Mouse (Mus musculus) forebrain, embryonic 16.5 days (tissue): ENCODE results near the gene Gaa. TPM values are rescaled to one million over a fixed set of nuclear protein-coding genes. Genes with fewer than 3 reads are reported as not detected.

Source experiments
- ATAC-seq: fragments of 200-750 bp; cut with Nextera tagmentation; 2 replicates; pipeline ENCODE4 v1.8.0; 2017; ENCODE audit warnings: mild to moderate bottlenecking, moderate library complexity
- H3K27ac ChIP-seq: fragments of 300-500 bp; sonication (generic); 2 replicates; pipeline ENCODE4 v1.5.1; 2014; ENCODE audit warnings: low read length, control low read depth
- H3K27me3 ChIP-seq: fragments of 300-500 bp; sonication (generic); replicated peaks from 2 replicates; pipeline ENCODE4 v1.6.1; 2014; ENCODE audit warnings: low read length; ENCODE audit not compliant: control insufficient read depth, insufficient read depth
- H3K36me3 ChIP-seq: fragments of 300-500 bp; sonication (generic); 2 replicates; pipeline ENCODE4 v1.6.1; 2014; ENCODE audit not compliant: control insufficient read depth, insufficient read depth
- H3K4me1 ChIP-seq: fragments of 300-500 bp; sonication (generic); replicated peaks from 2 replicates; pipeline ENCODE4 v1.6.1; 2014; ENCODE audit warnings: low read length; ENCODE audit not compliant: control insufficient read depth, insufficient read depth
- H3K4me2 ChIP-seq: fragments of 300-500 bp; sonication (generic); 2 replicates; pipeline ENCODE4 v1.6.1; 2014; ENCODE audit warnings: mild to moderate bottlenecking, low read length, control low read depth
- H3K4me3 ChIP-seq: fragments of 300-500 bp; sonication (generic); replicated peaks from 2 replicates; pipeline ENCODE4 v1.5.1; 2014; ENCODE audit warnings: mild to moderate bottlenecking, low read length, control low read depth
- H3K9ac ChIP-seq: fragments of 300-500 bp; sonication (generic); replicated peaks from 2 replicates; pipeline ENCODE4 v1.6.1; 2014; ENCODE audit warnings: low read depth, low read length, control low read depth
- H3K9me3 ChIP-seq: fragments of 300-500 bp; sonication (generic); 2 replicates; pipeline ENCODE4 v1.6.1; 2016; ENCODE audit warnings: low read length; ENCODE audit not compliant: control insufficient read depth
- WGBS: fragments of 180-500 bp; shearing (Covaris S2); extraction: QIAGEN DNeasy Blood & Tissue Kit; methylation state at CpG from one replicate; pipeline ENCODE4 v1.1.7; 2014; 5-methylcytosine and 5-hydroxymethylcytosine counted together
- polyA plus RNA-seq: library from polyadenylated mRNA; unstranded; fragments of >200 nt; fragmentation: Nextera tagmentation; extraction: Ambion mirVana; gene quantifications from 2 replicates; pipeline ENCODE4 v1.2.1, GENCODE M21; 2015

Gaa gene
- polyA plus RNA-seq, 1 experiment from 2014 or later = 69.7 TPM

GRCm38 (mm10) chr11:119297996-119298395 is 30.3 kb downstream of the Gaa start:
- Histone ChIP-seq H3K27ac (no peak overlapping the region), H3K27me3 (no peaks in the 10 kb centered on the region), H3K9ac (no peak overlapping the region), H3K4me2 (no peak overlapping the region; the same call in 1 of the 2 replicates), H3K9me3 (no peaks in the 10 kb centered on the region), H3K4me3 (no peak overlapping the region), H3K36me3 (peaks cover 35% of the 10 kb centered on the region), H3K4me1 (peaks cover 19% of the 10 kb centered on the region)
- no peak for ATAC-seq
- 91% methylated on average over 6 of the region's 6 CpGs for WGBS

- Histone ChIP-seq H3K9me3 (no peaks in the 10 kb centered on the region), H3K27me3 (no peaks in the 10 kb centered on the region), H3K4me3 (peak overlapping the region; percentile 98), H3K4me2 (peak overlapping the region; percentile 98), H3K27ac (no peak overlapping the region), H3K4me1 (peaks cover 19% of the 10 kb centered on the region), H3K9ac (peak overlapping the region; percentile 88), H3K36me3 (peaks cover 28% of the 10 kb centered on the region)
- WGBS = 10% methylated on average over 7 of the region's 7 CpGs
- no peak for ATAC-seq
Observed at GRCm38 (mm10) chr11:119298917-119299316, 31.2 kb downstream of the Gaa start.

GRCm38 (mm10) chr11:119299391-119300245 is 31.9 kb downstream of the Gaa start, which contains the start of gene Eif4a3:
TSS of gene Eif4a3 (minus strand) at chr11:119300089.
- H3K4me2 ChIP-seq = peak within 1 kb of the TSS; percentile 98
- no peaks in the 10 kb centered on the region for H3K9me3 ChIP-seq
- H3K27me3 ChIP-seq = no peaks in the 10 kb centered on the region
- peaks cover 19% of the 10 kb centered on the region for H3K4me1 ChIP-seq
- H3K9ac ChIP-seq = peak within 1 kb of the TSS; percentile 88
- H3K27ac ChIP-seq = peak within 1 kb of the TSS; percentile 99
- under 1% methylated on average over 89 of the region's 89 CpGs for WGBS
- peak; percentile 98 for ATAC-seq
- peaks cover 21% of the 10 kb centered on the region for H3K36me3 ChIP-seq
- H3K4me3 ChIP-seq = peak within 1 kb of the TSS; percentile 98

GRCm38 (mm10) chr11:119300246-119300935 is 32.7 kb downstream of the Gaa start:
- no peaks in the 10 kb centered on the region for H3K9me3 ChIP-seq
- peak overlapping the region; percentile 98 for H3K4me3 ChIP-seq
- peaks cover 19% of the 10 kb centered on the region for H3K4me1 ChIP-seq
- WGBS = 2% methylated on average over 31 of the region's 31 CpGs
- H3K36me3 ChIP-seq = peaks cover 16% of the 10 kb centered on the region
- H3K4me2 ChIP-seq = peak overlapping the region; percentile 75
- no peaks in the 10 kb centered on the region for H3K27me3 ChIP-seq
- peak overlapping the region; percentile 88 for H3K9ac ChIP-seq
- peak; percentile 86 for ATAC-seq
- H3K27ac ChIP-seq = peak overlapping the region; percentile 99

- no peak overlapping the region for H3K4me2 ChIP-seq
- no peak overlapping the region for H3K4me3 ChIP-seq
Observed at GRCm38 (mm10) chr11:119300986-119301385, 33.3 kb downstream of the Gaa start.

GRCm38 (mm10) chr11:119304904-119305712 is 37.4 kb downstream of the Gaa start:
- Histone ChIP-seq H3K4me1 (peaks cover 4% of the 10 kb centered on the region), H3K27me3 (peaks cover 2% of the 10 kb centered on the region; the same call in 1 of the 2 replicates), H3K4me3 (no peak overlapping the region), H3K36me3 (no peaks in the 10 kb centered on the region), H3K27ac (no peak overlapping the region), H3K9ac (no peak overlapping the region), H3K4me2 (no peak overlapping the region), H3K9me3 (no peaks in the 10 kb centered on the region)
- 0 out of 2 replicates have a peak, but pooled peaks have one; percentile 43 for ATAC-seq
- 44% methylated on average over 16 of the region's 16 CpGs for WGBS

More at GRCm38 (mm10) chr11:119300986-119301385, 33.3 kb downstream of the Gaa start:
- ATAC-seq = no peak
- Histone ChIP-seq H3K27ac (no peak overlapping the region), H3K9ac (no peak overlapping the region), H3K36me3 (peaks cover 11% of the 10 kb centered on the region), H3K27me3 (no peaks in the 10 kb centered on the region), H3K9me3 (no peaks in the 10 kb centered on the region), H3K4me1 (peaks cover 19% of the 10 kb centered on the region)
- WGBS = 14% methylated on average over 2 of the region's 2 CpGs

- H3K4me3 ChIP-seq = no peak overlapping the region
- H3K4me1 ChIP-seq = no peaks in the 10 kb centered on the region
- H3K4me2 ChIP-seq = no peak overlapping the region
- H3K27ac ChIP-seq = no peak overlapping the region
- no peak overlapping the region for H3K9ac ChIP-seq
- ATAC-seq = no peak
- H3K27me3 ChIP-seq = peaks cover 5% of the 10 kb centered on the region; the same call in 1 of the 2 replicates
- 66% methylated on average over 13 of the region's 13 CpGs for WGBS
- no peaks in the 10 kb centered on the region for H3K9me3 ChIP-seq
- no peaks in the 10 kb centered on the region for H3K36me3 ChIP-seq
Observed at GRCm38 (mm10) chr11:119306762-119307657, 39.3 kb downstream of the Gaa start.

GRCm38 (mm10) chr11:119307658-119307867 is 39.9 kb downstream of the Gaa start, which contains the start of gene Card14:
TSS of gene Card14 (plus strand) at chr11:119307768.
- peaks cover 5% of the 10 kb centered on the region; the same call in 1 of the 2 replicates for H3K27me3 ChIP-seq
- ATAC-seq = no peak
- no peaks in the 10 kb centered on the region for H3K4me1 ChIP-seq
- no peak within 1 kb of the TSS for H3K4me2 ChIP-seq
- no peaks in the 10 kb centered on the region for H3K9me3 ChIP-seq
- no peak within 1 kb of the TSS for H3K27ac ChIP-seq
- WGBS = 74% methylated on average over 1 of the region's 1 CpGs
- H3K4me3 ChIP-seq = no peak within 1 kb of the TSS
- no peak within 1 kb of the TSS for H3K9ac ChIP-seq
- H3K36me3 ChIP-seq = no peaks in the 10 kb centered on the region
